Mouse (Mus musculus) layer of hippocampus, adult 9-11 months (tissue): ENCODE results near the gene Nudt16l1.

Source experiments
- DNase-seq: peaks from one replicate; pipeline ENCODE4 v3.0.0; 2022

Nudt16l1 gene

GRCm38 (mm10) chr16:4913783-4914735, 24.5 kb upstream of the Nudt16l1 start:
- peak; percentile 83 for DNase-seq

GRCm38 (mm10) chr16:4915931-4916330, 22.6 kb upstream of the Nudt16l1 start:
- DNase-seq = no peak

- no peak for DNase-seq
Measured at GRCm38 (mm10) chr16:4916608-4917007, 22.0 kb upstream of the Nudt16l1 start.

GRCm38 (mm10) chr16:4920556-4920955, 18.0 kb upstream of the Nudt16l1 start:
- DNase-seq = no peak

DNA sequence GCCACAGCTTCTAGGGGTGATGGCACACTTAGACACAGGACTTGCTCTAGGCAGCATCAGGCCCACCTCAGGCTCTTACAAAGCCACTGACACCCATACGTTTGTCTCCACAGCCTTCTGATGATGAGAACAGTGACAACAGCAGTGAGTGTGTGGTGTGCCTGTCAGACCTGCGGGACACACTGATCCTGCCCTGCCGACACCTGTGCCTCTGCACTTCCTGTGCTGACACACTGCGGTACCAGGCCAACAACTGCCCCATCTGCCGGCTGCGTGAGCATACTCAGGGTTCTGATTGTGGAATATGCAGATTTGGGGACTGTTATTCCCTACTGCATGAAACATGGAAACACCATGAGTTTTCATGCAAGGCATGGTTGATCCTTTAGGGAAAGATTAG, 16.1 kb upstream of the Nudt16l1 start:
- DNase-seq = no peak

DNA sequence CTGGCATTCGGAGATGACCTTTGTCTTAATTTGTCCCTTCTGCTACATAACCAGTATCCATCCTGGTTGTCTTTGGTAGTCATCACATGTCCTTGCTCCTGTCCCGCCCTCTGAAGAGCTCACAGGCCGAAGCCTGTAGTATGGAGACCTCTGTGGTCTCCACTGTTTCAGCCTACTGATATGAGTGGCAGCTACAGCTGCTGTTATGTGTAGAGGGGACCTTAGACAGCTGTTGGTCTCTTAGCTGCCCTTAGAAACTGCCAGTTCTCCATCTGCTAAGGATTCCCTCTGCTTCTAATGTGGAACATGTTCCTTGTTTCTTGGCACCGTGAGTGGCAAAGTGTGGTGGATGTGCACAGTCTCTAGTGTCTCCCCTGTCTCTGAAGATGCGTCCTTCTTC, 14.6 kb upstream of the Nudt16l1 start:
- no peak for DNase-seq

DNA sequence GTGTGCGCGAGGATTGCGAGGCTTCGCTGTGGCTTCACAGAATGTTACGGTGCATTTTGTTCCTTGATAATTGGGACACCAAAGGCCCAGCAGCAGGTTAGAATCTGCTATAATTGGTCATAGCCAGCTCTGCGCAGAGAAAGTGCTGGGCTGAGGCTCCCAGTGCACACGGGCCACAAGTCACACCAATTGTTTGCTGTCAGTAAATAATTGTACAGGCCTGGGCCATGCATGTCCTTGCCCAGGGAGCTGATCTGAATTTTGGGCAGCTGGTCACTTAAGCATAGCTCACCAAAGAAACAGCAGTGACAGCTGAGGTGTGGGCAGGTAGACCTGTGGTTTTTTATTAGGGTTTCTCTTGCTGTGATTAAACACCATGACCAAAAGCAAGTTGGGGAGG, 10.6 kb upstream of the Nudt16l1 start:
- no peak for DNase-seq

DNA sequence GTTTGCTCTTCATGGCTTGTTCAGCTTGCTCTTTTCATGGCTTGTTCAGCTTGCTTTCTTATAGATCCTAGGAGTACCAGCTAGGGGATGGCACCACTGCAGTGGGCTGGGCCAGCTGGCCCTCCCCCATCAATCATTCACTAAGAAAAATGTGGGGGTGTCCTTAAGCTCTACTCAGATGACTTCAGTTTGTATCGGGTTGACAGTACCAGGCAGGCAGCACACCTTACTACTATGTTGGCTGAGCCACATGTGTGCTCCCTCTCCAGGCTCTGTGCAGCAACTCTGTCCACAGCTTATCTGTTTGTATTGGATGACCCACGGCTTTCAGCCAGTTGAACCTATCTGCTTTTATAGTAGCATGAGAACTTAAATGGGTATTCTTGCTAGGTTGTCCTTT, 10.1 kb upstream of the Nudt16l1 start:
- DNase-seq = no peak

DNA sequence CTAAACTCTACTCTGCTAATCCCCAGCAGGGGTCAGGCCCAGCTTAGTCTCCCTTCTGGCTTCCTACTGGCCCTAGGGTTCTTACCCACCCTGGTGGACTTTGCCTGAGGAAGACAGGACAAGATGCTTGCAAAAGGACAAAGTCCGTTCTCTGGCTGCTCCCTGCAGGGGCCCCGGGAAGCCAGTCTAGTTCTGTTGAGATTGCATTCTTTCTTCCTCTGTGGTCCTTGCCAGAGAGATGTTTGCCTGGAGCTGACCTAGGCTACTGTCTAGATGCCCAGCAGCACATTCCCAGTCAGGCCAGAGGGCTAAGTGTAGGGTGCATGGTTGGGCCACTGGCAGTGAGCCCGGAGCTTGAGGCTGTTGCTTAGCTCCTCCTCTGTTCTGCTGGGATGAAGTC, 6.1 kb upstream of the Nudt16l1 start:
- no peak for DNase-seq

DNA sequence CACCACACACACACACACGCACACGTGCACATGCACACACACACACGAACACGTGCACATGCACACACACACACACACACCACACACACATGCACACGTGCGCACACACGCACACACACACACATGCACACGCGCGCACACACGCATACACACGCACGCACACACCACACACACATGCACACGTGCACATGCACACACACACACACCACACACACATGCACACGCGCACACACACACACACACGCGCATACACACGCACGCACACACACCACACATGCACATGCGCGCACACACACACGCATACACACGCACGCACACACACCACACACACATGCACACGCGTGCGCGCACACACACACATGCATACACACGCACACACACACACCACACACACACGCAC, 3.1 kb upstream of the Nudt16l1 start:
- DNase-seq = no peak

DNA sequence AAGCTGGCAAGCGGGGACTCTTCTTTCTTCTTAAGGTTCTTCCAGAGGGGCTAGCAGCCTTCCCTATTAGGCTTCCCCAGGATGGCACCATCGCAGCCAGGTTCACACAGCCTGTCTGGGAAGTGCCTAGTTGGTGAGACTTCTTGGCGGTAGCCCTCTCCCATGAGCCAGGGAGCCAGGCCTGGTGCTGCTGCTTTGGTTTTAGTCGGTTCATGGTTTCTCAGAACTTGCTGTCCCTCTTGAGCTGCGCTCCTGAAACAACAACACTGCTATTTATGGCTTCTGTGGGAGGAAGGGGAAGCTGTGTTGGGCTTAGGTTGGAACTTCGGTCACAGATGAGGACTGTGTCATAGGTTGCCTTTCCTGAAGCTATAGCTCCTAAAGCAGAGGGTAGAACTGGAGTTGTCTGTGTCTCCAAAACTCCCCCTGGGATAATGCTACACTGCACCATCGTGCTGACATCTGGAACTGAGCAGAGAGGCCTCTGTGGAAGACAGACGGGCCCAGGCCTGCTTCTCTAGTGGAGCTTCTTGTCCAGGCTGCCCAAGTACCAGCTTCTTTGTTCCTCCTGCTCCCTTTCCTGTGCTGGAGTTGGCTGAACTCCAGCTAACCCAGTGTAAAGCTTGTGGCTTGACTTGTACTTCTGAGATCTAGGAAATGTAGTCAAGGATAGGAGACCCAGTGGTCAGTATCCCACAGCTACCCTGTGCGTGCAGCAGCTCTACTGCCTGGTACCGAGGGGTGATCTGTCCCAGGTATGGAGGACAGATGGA, 2.4 kb upstream of the Nudt16l1 start:
- DNase-seq = no peak

DNA sequence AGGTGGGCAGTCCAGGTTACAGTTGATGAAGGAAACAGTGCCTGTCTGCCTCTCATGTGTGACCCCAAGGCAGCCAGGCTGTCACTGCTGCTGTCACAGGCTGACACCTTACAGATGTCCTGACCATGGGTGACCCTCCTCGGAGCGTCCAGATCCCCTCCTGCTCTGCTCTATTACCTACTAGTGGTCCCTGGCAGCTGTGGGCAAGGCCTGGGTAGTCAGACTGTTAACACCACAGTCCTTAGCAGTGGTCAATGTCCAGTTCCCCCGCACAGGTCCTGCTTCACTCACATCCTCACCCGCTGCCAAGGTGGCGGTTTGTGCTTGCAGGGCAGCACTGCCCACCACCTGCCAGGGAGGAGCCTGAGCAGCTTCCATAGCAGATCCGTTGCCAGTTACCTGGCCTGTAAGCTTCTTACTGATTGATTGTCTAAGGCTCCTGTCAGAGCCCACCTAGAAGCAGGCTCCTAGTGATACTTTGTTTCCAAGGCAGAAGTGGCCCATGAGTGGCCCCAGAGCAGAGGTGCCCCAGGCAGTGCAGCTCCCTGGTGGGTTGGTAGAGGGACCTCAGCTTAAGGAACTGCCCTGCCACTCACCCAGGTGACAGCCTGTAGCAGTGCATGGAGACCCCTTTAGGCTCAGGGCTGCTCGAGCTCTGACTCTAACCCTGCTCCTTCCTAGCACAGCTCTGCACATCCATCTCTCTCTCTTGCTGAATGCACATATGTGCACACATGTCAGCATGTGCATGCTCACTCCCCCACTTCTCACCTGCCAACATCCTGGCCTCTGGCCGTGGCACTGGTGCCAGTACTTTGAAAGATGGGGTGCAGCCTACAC, 990 bp upstream of the Nudt16l1 start:
- DNase-seq = no peak

DNA sequence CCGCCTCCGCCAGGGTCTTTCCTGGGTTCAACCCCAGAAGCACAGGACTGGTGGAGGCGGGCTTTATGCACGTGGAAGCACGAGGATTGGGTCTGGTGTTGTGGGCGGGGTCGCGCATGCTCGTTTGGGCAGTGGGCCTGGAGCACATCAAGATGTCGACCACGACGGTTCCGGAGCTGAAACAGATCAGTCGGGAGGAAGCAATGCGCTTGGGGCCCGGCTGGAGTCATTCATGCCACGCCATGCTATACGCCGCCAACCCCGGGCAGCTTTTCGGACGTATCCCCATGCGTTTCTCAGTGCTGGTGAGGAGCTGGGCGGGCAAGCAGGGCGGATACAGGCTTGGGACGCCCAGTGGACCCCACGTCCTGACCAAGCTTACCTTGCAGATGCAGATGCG, 428 bp downstream of the Nudt16l1 start:
- peak; percentile 97 for DNase-seq

GRCm38 (mm10) chr16:4939412-4939811, 851 bp downstream of the Nudt16l1 start:
- DNase-seq = peak; percentile 49

DNA sequence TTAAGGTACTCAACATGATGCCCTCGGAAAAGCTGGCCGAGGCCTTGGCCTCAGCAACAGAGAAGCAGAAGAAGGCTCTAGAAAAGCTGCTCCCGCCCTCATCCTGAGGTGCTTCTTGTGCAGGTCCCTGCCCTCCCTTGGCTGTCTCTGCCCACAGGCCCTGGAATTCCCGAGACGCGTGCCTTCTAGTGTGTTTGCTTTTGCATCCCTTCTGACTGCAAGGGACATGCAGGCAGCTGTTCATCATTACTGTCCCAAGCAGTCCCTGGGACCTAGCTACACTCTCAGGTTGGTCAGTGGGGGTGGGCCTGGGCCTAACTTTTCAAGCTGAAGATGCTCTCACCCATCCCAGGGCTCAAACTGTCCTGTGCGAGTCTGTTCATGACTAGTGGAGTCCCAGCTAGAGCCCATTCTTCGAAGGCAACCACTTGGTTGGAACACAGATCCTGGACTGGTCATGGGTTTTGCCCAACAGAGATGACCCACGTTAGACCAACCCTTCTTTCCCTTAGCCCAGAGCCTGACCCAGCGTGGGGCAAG, 1.8 kb downstream of the Nudt16l1 start:
- DNase-seq = no peak

- DNase-seq = no peak
Measured at GRCm38 (mm10) chr16:4941016-4941415, 2.5 kb downstream of the Nudt16l1 start.

GRCm38 (mm10) chr16:4942868-4943267, 4.3 kb downstream of the Nudt16l1 start:
- DNase-seq = no peak

- no peak for DNase-seq
Measured at GRCm38 (mm10) chr16:4943431-4943830, 4.9 kb downstream of the Nudt16l1 start.

DNA sequence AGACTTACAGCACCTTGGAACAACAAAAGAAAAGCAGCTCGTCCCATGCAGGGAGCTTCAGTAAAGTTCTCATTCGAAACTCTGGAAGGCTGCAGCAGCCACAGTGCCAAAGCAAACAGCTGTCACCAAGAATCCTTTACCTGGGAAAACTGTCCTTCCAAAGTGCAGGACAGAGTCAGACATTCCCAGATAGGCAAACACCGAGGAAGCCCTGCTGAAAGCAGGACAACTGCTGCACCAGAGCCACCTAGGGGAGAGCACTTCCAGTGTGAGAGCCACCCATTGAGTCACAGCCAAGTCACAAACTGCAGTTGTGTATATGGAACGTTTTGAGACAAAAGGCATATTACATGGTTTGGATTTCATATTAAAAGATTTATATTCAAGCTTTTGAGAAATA, 6.9 kb downstream of the Nudt16l1 start:
- no peak for DNase-seq

DNA sequence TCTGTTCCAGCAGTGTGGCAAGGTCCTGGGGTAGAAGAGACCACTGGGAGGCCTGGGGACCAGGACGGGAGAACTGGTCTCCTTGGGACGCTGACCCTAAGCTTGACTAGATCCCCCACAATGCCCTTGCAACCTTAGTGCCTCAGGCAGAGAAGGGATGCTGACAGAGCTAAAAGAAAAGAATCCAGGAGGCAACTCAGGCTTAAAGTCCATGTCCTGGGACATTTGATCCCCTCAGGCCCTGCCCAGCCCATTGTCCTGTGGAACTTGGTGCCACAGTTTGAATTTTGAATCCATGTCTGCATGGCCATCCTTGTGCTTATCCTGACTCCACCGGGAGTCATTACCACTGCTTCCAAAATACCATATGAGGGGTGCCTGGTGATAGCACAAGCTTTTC, 7.6 kb downstream of the Nudt16l1 start:
- DNase-seq = no peak

- DNase-seq = no peak
Measured at GRCm38 (mm10) chr16:4947378-4947777, 8.8 kb downstream of the Nudt16l1 start.

- DNase-seq = no peak
Measured at GRCm38 (mm10) chr16:4956609-4957008, 18.0 kb downstream of the Nudt16l1 start.

DNA sequence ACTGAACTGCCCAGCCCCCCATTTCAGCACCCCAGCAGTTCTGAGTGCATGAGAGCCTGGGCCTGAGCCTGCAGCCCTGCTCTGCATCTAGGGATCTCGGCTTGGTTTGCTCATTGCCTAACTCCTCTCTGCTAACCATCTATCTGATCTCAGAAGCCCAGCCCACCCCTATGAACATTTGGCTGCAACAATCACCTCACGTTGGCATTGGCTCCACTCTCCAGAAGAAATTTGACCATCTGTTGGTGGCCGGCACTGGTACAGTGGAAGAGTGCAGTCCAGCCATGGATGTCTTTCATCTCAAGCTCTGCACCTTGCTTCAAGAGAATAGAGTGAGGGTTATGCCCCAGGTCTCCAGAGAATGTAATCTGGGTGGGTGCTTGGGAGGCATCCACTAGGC, 18.9 kb downstream of the Nudt16l1 start:
- no peak for DNase-seq
